Mouse (Mus musculus): ENCODE measurements around the gene Nos1. TPM values are rescaled to one million over a fixed set of nuclear protein-coding genes. Genes with fewer than 3 reads are reported as not detected.
A peak's percentile ranks its signal among the peaks of the same experiment; 100 is the strongest.

Gene Nos1
- polyA plus RNA-seq, 2 experiments: 0.41 to 0.70 TPM

DNA sequence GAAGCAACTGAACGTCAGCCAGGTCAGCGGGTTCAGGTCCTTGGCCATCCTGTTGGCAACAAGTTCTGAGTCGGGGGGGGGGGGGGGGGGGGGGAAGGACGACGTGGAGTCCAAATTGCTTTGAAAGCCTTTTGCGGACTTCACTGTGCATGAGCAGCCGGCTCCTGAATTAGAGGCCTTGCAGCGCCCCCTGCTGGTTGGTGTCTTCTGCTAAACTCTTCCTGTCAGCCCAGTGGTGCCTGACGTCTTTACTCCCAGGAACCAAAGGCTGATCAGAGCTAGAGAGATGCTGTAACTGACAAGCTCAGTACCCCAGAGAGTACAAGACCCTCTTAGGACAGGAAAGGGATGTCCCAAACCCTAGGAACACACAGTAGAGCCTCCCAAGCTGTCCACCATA lies 152.0 kb downstream of the Nos1 start:
- no peak for TF ChIP-seq POLR2A (IDR thresholded peaks at IDR 0.05; ENCODE audit: borderline replicate concordance, extremely low read depth, insufficient read depth, insufficient read length)
- Histone ChIP-seq H3K4me2 (replicated peaks; ENCODE audit: low read depth, low read length, severe bottlenecking) (no peak overlapping the region), H3K4me3 (replicated peaks; ENCODE audit: low read length) (no peak overlapping the region), H3K9ac (ENCODE audit: low read depth, low read length, severe bottlenecking) (no peak overlapping the region), H3K4me1 (ENCODE audit: control insufficient read depth, insufficient read depth, low read length) (no peaks in the 10 kb centered on the region), H3K9me3 (ENCODE audit: control insufficient read depth, low read length) (no peaks in the 10 kb centered on the region), H3K27me3 (ENCODE audit: control insufficient read depth, insufficient read depth, low read length) (no peaks in the 10 kb centered on the region), H3K36me3 (ENCODE audit: control insufficient read depth, insufficient read depth, low read length) (no peaks in the 10 kb centered on the region), H3K27ac (replicated peaks; ENCODE audit: low read depth, low read length) (no peak overlapping the region)
- DNase-seq (ENCODE audit: low spot score) (peak; percentile 90), ATAC-seq (ENCODE audit: low FRiP score, low read depth) (no peak)
- 0% methylated on average over 6 of the region's 9 CpGs for WGBS

DNA sequence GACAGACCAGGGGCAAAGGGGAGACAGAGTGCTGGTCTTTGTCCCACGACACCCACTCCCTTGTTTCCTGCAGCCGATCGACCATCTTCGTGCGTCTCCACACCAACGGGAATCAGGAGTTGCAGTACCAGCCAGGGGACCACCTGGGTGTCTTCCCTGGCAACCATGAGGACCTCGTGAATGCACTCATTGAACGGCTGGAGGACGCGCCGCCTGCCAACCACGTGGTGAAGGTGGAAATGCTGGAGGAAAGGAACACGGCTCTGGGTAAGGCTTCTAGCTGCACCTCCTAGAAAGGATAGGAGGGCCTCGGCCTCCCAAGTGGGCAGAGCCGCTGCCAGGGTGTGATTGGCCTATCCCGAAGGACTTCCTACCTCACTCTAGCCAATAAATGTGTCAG lies 155.5 kb downstream of the Nos1 start:
- DNase-seq (ENCODE audit: low spot score): no peak
- H3K27ac ChIP-seq (replicated peaks; ENCODE audit: low read depth, low read length): no peak overlapping the region

DNA sequence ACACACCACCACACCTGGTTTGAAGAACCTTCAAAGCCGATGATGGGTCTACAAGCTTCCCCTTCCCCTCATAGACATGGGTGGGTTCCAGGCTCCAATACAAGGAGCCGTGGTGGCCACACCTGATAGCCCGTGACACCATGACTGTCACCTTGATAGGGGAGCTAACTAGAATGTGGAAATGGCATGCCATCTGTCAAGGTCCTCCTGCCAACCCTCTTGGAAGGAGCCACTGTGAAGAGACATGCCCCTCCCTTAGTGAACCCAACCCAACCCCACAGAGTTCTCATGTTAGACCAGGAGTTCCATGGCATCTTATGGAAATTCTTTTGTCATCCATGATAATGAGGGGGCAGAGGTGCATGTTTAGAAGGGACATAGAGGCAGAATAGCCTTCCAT lies 156.4 kb downstream of the Nos1 start:
- WGBS: 89% methylated on average over 3 of the region's 3 CpGs
- no peak for TF ChIP-seq POLR2A (IDR thresholded peaks at IDR 0.05; ENCODE audit: borderline replicate concordance, extremely low read depth, insufficient read depth, insufficient read length)
- no peaks in the 10 kb centered on the region for H3K36me3 ChIP-seq (ENCODE audit: control insufficient read depth, insufficient read depth, low read length)

More for the DNA sequence above, 155.5 kb downstream of the Nos1 start:
- TF ChIP-seq POLR2A (IDR thresholded peaks at IDR 0.05; ENCODE audit: borderline replicate concordance, extremely low read depth, insufficient read depth, insufficient read length): no peak
- ATAC-seq (ENCODE audit: low FRiP score, low read depth): no peak
- Histone ChIP-seq H3K4me2 (replicated peaks; ENCODE audit: low read depth, low read length, severe bottlenecking) (no peak overlapping the region), H3K4me3 (replicated peaks; ENCODE audit: low read length) (no peak overlapping the region), H3K4me1 (ENCODE audit: control insufficient read depth, insufficient read depth, low read length) (no peaks in the 10 kb centered on the region), H3K27me3 (ENCODE audit: control insufficient read depth, insufficient read depth, low read length) (no peaks in the 10 kb centered on the region), H3K9ac (ENCODE audit: low read depth, low read length, severe bottlenecking) (no peak overlapping the region), H3K9me3 (ENCODE audit: control insufficient read depth, low read length) (no peaks in the 10 kb centered on the region), H3K36me3 (ENCODE audit: control insufficient read depth, insufficient read depth, low read length) (no peaks in the 10 kb centered on the region)
- WGBS: 62% methylated on average over 14 of the region's 16 CpGs

DNA sequence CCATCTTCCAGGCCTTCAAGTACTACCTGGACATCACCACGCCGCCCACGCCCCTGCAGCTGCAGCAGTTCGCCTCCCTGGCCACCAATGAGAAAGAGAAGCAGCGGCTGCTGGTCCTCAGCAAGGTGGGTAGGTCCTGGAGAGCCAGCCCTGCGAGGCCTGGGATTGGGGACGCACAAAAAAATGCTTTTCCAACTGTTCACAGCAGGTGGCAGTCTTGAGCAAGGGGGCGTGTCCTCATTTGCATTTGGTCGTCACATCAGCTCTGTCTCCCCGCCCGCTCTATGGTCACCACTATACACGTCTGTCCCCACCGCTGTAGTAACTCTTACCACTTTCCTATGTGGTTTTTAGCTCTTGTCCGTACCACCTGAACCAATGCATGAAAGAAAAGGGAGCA lies 157.3 kb downstream of the Nos1 start:
- ATAC-seq (ENCODE audit: low FRiP score, low read depth) (no peak), DNase-seq (ENCODE audit: low spot score) (peak; percentile 51)
- Histone ChIP-seq H3K4me2 (replicated peaks; ENCODE audit: low read depth, low read length, severe bottlenecking) (peak overlapping the region; percentile 43), H3K9ac (ENCODE audit: low read depth, low read length, severe bottlenecking) (0 out of 2 replicates have a peak overlapping the region, but pooled peaks have one; percentile 25), H3K4me1 (ENCODE audit: control insufficient read depth, insufficient read depth, low read length) (no peaks in the 10 kb centered on the region), H3K27me3 (ENCODE audit: control insufficient read depth, insufficient read depth, low read length) (no peaks in the 10 kb centered on the region), H3K27ac (replicated peaks; ENCODE audit: low read depth, low read length) (no peak overlapping the region), H3K36me3 (ENCODE audit: control insufficient read depth, insufficient read depth, low read length) (no peaks in the 10 kb centered on the region), H3K4me3 (replicated peaks; ENCODE audit: low read length) (peak overlapping the region; percentile 21), H3K9me3 (ENCODE audit: control insufficient read depth, low read length) (no peaks in the 10 kb centered on the region)
- no peak for TF ChIP-seq POLR2A (IDR thresholded peaks at IDR 0.05; ENCODE audit: borderline replicate concordance, extremely low read depth, insufficient read depth, insufficient read length)
- 11% methylated on average over 14 of the region's 14 CpGs for WGBS

More for the DNA sequence above, 156.4 kb downstream of the Nos1 start:
- no peak overlapping the region for H3K4me3 ChIP-seq (replicated peaks; ENCODE audit: low read length)
- no peak overlapping the region for H3K27ac ChIP-seq (replicated peaks; ENCODE audit: low read depth, low read length)
- no peaks in the 10 kb centered on the region for H3K4me1 ChIP-seq (ENCODE audit: control insufficient read depth, insufficient read depth, low read length)
- ATAC-seq (ENCODE audit: low FRiP score, low read depth) (no peak), DNase-seq (ENCODE audit: low spot score) (no peak)
- no peaks in the 10 kb centered on the region for H3K27me3 ChIP-seq (ENCODE audit: control insufficient read depth, insufficient read depth, low read length)
- H3K9ac ChIP-seq (ENCODE audit: low read depth, low read length, severe bottlenecking): no peak overlapping the region
- no peaks in the 10 kb centered on the region for H3K9me3 ChIP-seq (ENCODE audit: control insufficient read depth, low read length)
- H3K4me2 ChIP-seq (replicated peaks; ENCODE audit: low read depth, low read length, severe bottlenecking): no peak overlapping the region

DNA sequence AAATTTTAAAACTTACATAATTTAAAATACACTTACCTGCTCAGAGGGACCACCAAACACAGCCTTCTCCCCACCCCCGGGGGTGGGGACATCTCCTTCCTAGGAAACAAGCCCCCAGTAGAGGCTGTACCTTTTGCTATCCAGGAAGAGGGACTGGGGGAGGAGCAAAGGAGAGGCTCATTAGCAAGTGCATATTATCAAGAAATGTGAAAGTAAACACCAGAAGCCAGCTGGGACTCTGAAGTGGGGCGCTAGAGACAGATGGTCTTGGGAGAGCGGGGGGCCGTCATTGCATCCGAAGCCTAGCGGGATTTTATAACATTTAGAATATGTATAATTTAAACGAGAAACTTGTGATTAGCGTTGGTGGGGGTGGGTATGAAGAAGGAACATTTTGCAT lies 158.6 kb downstream of the Nos1 start:
- no peak for ATAC-seq (ENCODE audit: low FRiP score, low read depth)
- H3K4me1 ChIP-seq (ENCODE audit: control insufficient read depth, insufficient read depth, low read length): no peaks in the 10 kb centered on the region
- no peak overlapping the region for H3K9ac ChIP-seq (ENCODE audit: low read depth, low read length, severe bottlenecking)
- no peaks in the 10 kb centered on the region for H3K9me3 ChIP-seq (ENCODE audit: control insufficient read depth, low read length)
- no peak for DNase-seq (ENCODE audit: low spot score)
- TF ChIP-seq POLR2A (IDR thresholded peaks at IDR 0.05; ENCODE audit: borderline replicate concordance, extremely low read depth, insufficient read depth, insufficient read length): no peak
- no peaks in the 10 kb centered on the region for H3K36me3 ChIP-seq (ENCODE audit: control insufficient read depth, insufficient read depth, low read length)
- H3K27me3 ChIP-seq (ENCODE audit: control insufficient read depth, insufficient read depth, low read length): no peaks in the 10 kb centered on the region
- no peak overlapping the region for H3K27ac ChIP-seq (replicated peaks; ENCODE audit: low read depth, low read length)
- H3K4me3 ChIP-seq (replicated peaks; ENCODE audit: low read length): no peak overlapping the region
- 79% methylated on average over 8 of the region's 8 CpGs for WGBS
- H3K4me2 ChIP-seq (replicated peaks; ENCODE audit: low read depth, low read length, severe bottlenecking): no peak overlapping the region

DNA sequence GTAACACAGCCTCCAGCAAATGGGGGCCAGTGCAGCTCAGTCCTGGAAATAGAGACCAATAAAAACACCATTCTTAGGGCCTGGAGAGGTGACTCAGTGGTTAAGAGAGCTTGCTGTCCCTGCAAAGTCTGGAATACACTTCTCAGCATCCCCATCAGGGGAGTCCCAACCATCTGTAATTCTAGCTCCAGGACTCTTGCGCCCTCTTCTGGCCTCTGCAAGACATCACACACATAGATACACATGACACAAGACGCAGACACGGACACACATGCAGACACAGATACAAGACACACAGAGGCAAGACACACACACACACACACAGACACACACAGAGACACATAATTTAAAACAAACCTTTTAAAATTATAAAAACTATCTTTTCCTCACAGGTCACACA lies 160.7 kb downstream of the Nos1 start:
- H3K4me1 ChIP-seq (ENCODE audit: control insufficient read depth, insufficient read depth, low read length): no peaks in the 10 kb centered on the region
- no peaks in the 10 kb centered on the region for H3K9me3 ChIP-seq (ENCODE audit: control insufficient read depth, low read length)
- no peak overlapping the region for H3K4me2 ChIP-seq (replicated peaks; ENCODE audit: low read depth, low read length, severe bottlenecking)
- H3K9ac ChIP-seq (ENCODE audit: low read depth, low read length, severe bottlenecking): no peak overlapping the region
- ATAC-seq (ENCODE audit: low FRiP score, low read depth) (no peak), DNase-seq (ENCODE audit: low spot score) (no peak)
- 74% methylated on average over 3 of the region's 3 CpGs for WGBS
- no peak overlapping the region for H3K4me3 ChIP-seq (replicated peaks; ENCODE audit: low read length)
- no peak for TF ChIP-seq POLR2A (IDR thresholded peaks at IDR 0.05; ENCODE audit: borderline replicate concordance, extremely low read depth, insufficient read depth, insufficient read length)
- no peak overlapping the region for H3K27ac ChIP-seq (replicated peaks; ENCODE audit: low read depth, low read length)
- no peaks in the 10 kb centered on the region for H3K36me3 ChIP-seq (ENCODE audit: control insufficient read depth, insufficient read depth, low read length)
- H3K27me3 ChIP-seq (ENCODE audit: control insufficient read depth, insufficient read depth, low read length): no peaks in the 10 kb centered on the region
